Mouse (Mus musculus) midbrain, embryonic 14.5 days (tissue): ENCODE results near the gene Axdnd1. TPM values are rescaled to one million over a fixed set of nuclear protein-coding genes. Genes with fewer than 3 reads are reported as not detected.

Source experiments
- ATAC-seq: fragments of 200-750 bp; cut with Nextera tagmentation; 2 replicates; pipeline ENCODE4 v1.8.0; 2017; ENCODE audit warnings: moderate number of reproducible peaks, moderate library complexity; ENCODE audit not compliant: low FRiP score, low TSS enrichment
- DNase-seq: peaks from one replicate; pipeline ENCODE4 v3.0.0-alpha.2; 2015
- H3K27ac ChIP-seq: fragments of 300-500 bp; sonication (generic); replicated peaks from 2 replicates; pipeline ENCODE4 v1.5.1; 2014; ENCODE audit warnings: mild to moderate bottlenecking, low read depth, low read length, moderate library complexity
- H3K27me3 ChIP-seq: fragments of 300-500 bp; sonication (generic); 2 replicates; pipeline ENCODE4 v1.6.1; 2014; ENCODE audit warnings: low read length, control low read depth, mixed read lengths; ENCODE audit not compliant: control insufficient read depth, insufficient read depth
- H3K36me3 ChIP-seq: fragments of 300-500 bp; sonication (generic); 2 replicates; pipeline ENCODE4 v1.6.1; 2014; ENCODE audit warnings: low read length, control low read depth; ENCODE audit not compliant: control insufficient read depth, insufficient read depth
- H3K4me1 ChIP-seq: fragments of 300-500 bp; sonication (generic); 2 replicates; pipeline ENCODE4 v1.6.1; 2014; ENCODE audit warnings: mild to moderate bottlenecking, antibody characterized with exemption, low read length, control low read depth; ENCODE audit not compliant: control insufficient read depth, insufficient read depth
- H3K4me2 ChIP-seq: fragments of 300-500 bp; sonication (generic); 2 replicates; pipeline ENCODE4 v1.6.1; 2014; ENCODE audit warnings: mild to moderate bottlenecking, low read length, moderate library complexity
- H3K4me3 ChIP-seq: fragments of 300-500 bp; sonication (generic); replicated peaks from 2 replicates; pipeline ENCODE4 v1.5.1; 2014; ENCODE audit warnings: low read depth, low read length
- H3K9ac ChIP-seq: fragments of 300-500 bp; sonication (generic); replicated peaks from 2 replicates; pipeline ENCODE4 v1.6.1; 2014; ENCODE audit warnings: mild to moderate bottlenecking, low read length, moderate library complexity
- H3K9me3 ChIP-seq: fragments of 300-500 bp; sonication (generic); 2 replicates; pipeline ENCODE4 v1.6.1; 2016; ENCODE audit warnings: low read length, control low read depth, mixed read lengths; ENCODE audit not compliant: control insufficient read depth
- WGBS: fragments of 180-500 bp; shearing (Covaris S2); extraction: QIAGEN DNeasy Blood & Tissue Kit; methylation state at CpG from one replicate; pipeline ENCODE4 v1.1.7; 2014; 5-methylcytosine and 5-hydroxymethylcytosine counted together
- polyA plus RNA-seq: library from polyadenylated mRNA; unstranded; fragments of >200 nt; fragmentation: Nextera tagmentation; extraction: Ambion mirVana; gene quantifications from 2 replicates; pipeline ENCODE4 v1.2.1, GENCODE M21; 2014

Axdnd1 gene
- polyA plus RNA-seq, 1 experiment from 2014 or later, result 0.50 TPM

- Histone ChIP-seq H3K27ac (no peak overlapping the region), H3K4me2 (no peak overlapping the region), H3K4me3 (no peak overlapping the region), H3K27me3 (no peaks in the 10 kb centered on the region), H3K4me1 (no peaks in the 10 kb centered on the region), H3K9ac (no peak overlapping the region), H3K36me3 (no peaks in the 10 kb centered on the region), H3K9me3 (no peaks in the 10 kb centered on the region)
- no peak for ATAC-seq
- no peak for DNase-seq
- 90% methylated on average over 9 of the region's 9 CpGs for WGBS
Measured at GRCm38 (mm10) chr1:156288556-156289221, 132.3 kb downstream of the Axdnd1 start.

GRCm38 (mm10) chr1:156285541-156285896 is 135.4 kb downstream of the Axdnd1 start:
- no peaks in the 10 kb centered on the region for H3K27me3 ChIP-seq
- whole genome bisulfite sequencing, result 89% methylated on average over 5 of the region's 5 CpGs
- H3K9me3 ChIP-seq, result no peaks in the 10 kb centered on the region
- no peak overlapping the region for H3K4me3 ChIP-seq
- H3K4me1 ChIP-seq, result no peaks in the 10 kb centered on the region
- no peak overlapping the region for H3K4me2 ChIP-seq
- no peak overlapping the region for H3K27ac ChIP-seq
- ATAC-seq (no peak), DNase-seq (no peak)
- no peak overlapping the region for H3K9ac ChIP-seq
- no peaks in the 10 kb centered on the region for H3K36me3 ChIP-seq

- DNase-seq (no peak), ATAC-seq (no peak)
- no peaks in the 10 kb centered on the region for H3K27me3 ChIP-seq
- no peaks in the 10 kb centered on the region for H3K9me3 ChIP-seq
- H3K4me1 ChIP-seq, result no peaks in the 10 kb centered on the region
- no peak overlapping the region for H3K4me3 ChIP-seq
- no peak overlapping the region for H3K9ac ChIP-seq
- no peaks in the 10 kb centered on the region for H3K36me3 ChIP-seq
- H3K27ac ChIP-seq, result no peak overlapping the region
- no peak overlapping the region for H3K4me2 ChIP-seq
- WGBS, result 40% methylated on average over 9 of the region's 9 CpGs
Measured at GRCm38 (mm10) chr1:156284851-156285540, 136.0 kb downstream of the Axdnd1 start.

GRCm38 (mm10) chr1:156284207-156284606 is 136.8 kb downstream of the Axdnd1 start:
- H3K27ac ChIP-seq, result no peak overlapping the region
- H3K9ac ChIP-seq, result no peak overlapping the region
- no peaks in the 10 kb centered on the region for H3K36me3 ChIP-seq
- no peaks in the 10 kb centered on the region for H3K27me3 ChIP-seq
- ATAC-seq (no peak), DNase-seq (no peak)
- H3K4me2 ChIP-seq, result no peak overlapping the region
- WGBS, result 83% methylated on average over 10 of the region's 10 CpGs
- H3K4me3 ChIP-seq, result no peak overlapping the region
- no peaks in the 10 kb centered on the region for H3K9me3 ChIP-seq
- no peaks in the 10 kb centered on the region for H3K4me1 ChIP-seq

GRCm38 (mm10) chr1:156280131-156280530 is 140.8 kb downstream of the Axdnd1 start:
- no peaks in the 10 kb centered on the region for H3K27me3 ChIP-seq
- no peak for ATAC-seq
- DNase-seq, result no peak
- H3K4me1 ChIP-seq, result no peaks in the 10 kb centered on the region
- H3K36me3 ChIP-seq, result no peaks in the 10 kb centered on the region
- no peak overlapping the region for H3K27ac ChIP-seq
- H3K9me3 ChIP-seq, result no peaks in the 10 kb centered on the region
- H3K4me3 ChIP-seq, result no peak overlapping the region
- WGBS, result 90% methylated on average over 7 of the region's 7 CpGs
- H3K4me2 ChIP-seq, result no peak overlapping the region
- H3K9ac ChIP-seq, result no peak overlapping the region

GRCm38 (mm10) chr1:156273647-156274046 is 147.3 kb downstream of the Axdnd1 start:
- H3K9ac ChIP-seq, result no peak overlapping the region
- no peaks in the 10 kb centered on the region for H3K9me3 ChIP-seq
- no peak overlapping the region for H3K4me3 ChIP-seq
- 69% methylated on average over 7 of the region's 7 CpGs for WGBS
- no peak overlapping the region for H3K4me2 ChIP-seq
- ATAC-seq (no peak), DNase-seq (no peak)
- no peaks in the 10 kb centered on the region for H3K27me3 ChIP-seq
- no peaks in the 10 kb centered on the region; the same call in 1 of the 2 replicates for H3K4me1 ChIP-seq
- no peaks in the 10 kb centered on the region for H3K36me3 ChIP-seq
- no peak overlapping the region for H3K27ac ChIP-seq

Other genes starting within 250 kb of the Axdnd1 start
- 4.7 and 7.4 TPM in 2 replicates for gene Fam163a, start 216.1 kb downstream of the Axdnd1 start, polyA plus RNA-seq
- gene Tdrd5, start 117.5 kb downstream of the Axdnd1 start, polyA plus RNA-seq, result 0.80 and 1.7 TPM in 2 replicates
- 0.13 TPM in 1 of 2 replicates, not detected in the other for gene Nphs2, start 110.4 kb downstream of the Axdnd1 start, polyA plus RNA-seq
- 535 and 647 TPM in 2 replicates for gene Gm2000, start 55.1 kb downstream of the Axdnd1 start, polyA plus RNA-seq
- 6.9 and 10.9 TPM in 2 replicates for gene Soat1, start 53.2 kb upstream of the Axdnd1 start, polyA plus RNA-seq
- gene Gm10031, start 102.9 kb upstream of the Axdnd1 start, polyA plus RNA-seq, result 1.2 and 1.3 TPM in 2 replicates
- gene Abl2, start 137.6 kb upstream of the Axdnd1 start, polyA plus RNA-seq, result 9.0 and 9.8 TPM in 2 replicates